Mouse (Mus musculus) stomach, embryonic 16.5 days (tissue): ENCODE measurements around the gene Olfr1396. TPM values are rescaled to one million over a fixed set of nuclear protein-coding genes. Genes with fewer than 3 reads are reported as not detected.
"Not testable (repeated sequence)": the region's sequence is repeated elsewhere in the genome, so short reads cannot be mapped to it uniquely, and the experiment has no call there.

Experiments
- ATAC-seq: fragments of 200-750 bp; cut with Nextera tagmentation; 2 replicates; pipeline ENCODE4 v1.8.0; 2017; ENCODE audit warnings: moderate number of reproducible peaks, moderate TSS enrichment; ENCODE audit not compliant: insufficient read depth, low FRiP score
- H3K27ac ChIP-seq: fragments of 300-500 bp; sonication (generic); 2 replicates; pipeline ENCODE4 v1.5.1; 2014; ENCODE audit warnings: low read length
- H3K27me3 ChIP-seq: fragments of 300-500 bp; sonication (generic); 2 replicates; pipeline ENCODE4 v1.6.1; 2014; ENCODE audit warnings: low read length, control low read depth, mixed read lengths; ENCODE audit not compliant: control insufficient read depth, insufficient read depth
- H3K36me3 ChIP-seq: fragments of 300-500 bp; sonication (generic); 2 replicates; pipeline ENCODE4 v1.6.1; 2014; ENCODE audit warnings: low read length; ENCODE audit not compliant: control insufficient read depth, insufficient read depth
- H3K4me1 ChIP-seq: fragments of 300-500 bp; sonication (generic); 2 replicates; pipeline ENCODE4 v1.6.1; 2014; ENCODE audit warnings: low read length, control low read depth, mixed read lengths; ENCODE audit not compliant: control insufficient read depth, insufficient read depth
- H3K4me2 ChIP-seq: fragments of 300-500 bp; sonication (generic); 2 replicates; pipeline ENCODE4 v1.6.1; 2014; ENCODE audit warnings: low read depth, low read length, mixed read lengths
- H3K4me3 ChIP-seq: fragments of 300-500 bp; sonication (generic); replicated peaks from 2 replicates; pipeline ENCODE4 v1.5.1; 2014; ENCODE audit warnings: mild to moderate bottlenecking, low read length
- H3K9ac ChIP-seq: fragments of 300-500 bp; sonication (generic); 2 replicates; pipeline ENCODE4 v1.6.1; 2014; ENCODE audit warnings: low read length
- H3K9me3 ChIP-seq: fragments of 300-500 bp; sonication (generic); replicated peaks from 2 replicates; pipeline ENCODE4 v1.6.1; 2016; ENCODE audit warnings: low read length, control low read depth; ENCODE audit not compliant: control insufficient read depth
- WGBS: fragments of 180-500 bp; shearing (Covaris S2); extraction: QIAGEN DNeasy Blood & Tissue Kit; methylation state at CpG from one replicate; pipeline ENCODE4 v1.1.7; 2014; 5-methylcytosine and 5-hydroxymethylcytosine counted together
- polyA plus RNA-seq: library from polyadenylated mRNA; unstranded; fragments of >200 nt; fragmentation: Nextera tagmentation; extraction: Ambion mirVana; gene quantifications from 2 replicates; pipeline ENCODE4 v1.2.1, GENCODE M21; 2015

Olfr1396 gene
- polyA plus RNA-seq, 1 experiment from 2014 or later, result not detected

DNA sequence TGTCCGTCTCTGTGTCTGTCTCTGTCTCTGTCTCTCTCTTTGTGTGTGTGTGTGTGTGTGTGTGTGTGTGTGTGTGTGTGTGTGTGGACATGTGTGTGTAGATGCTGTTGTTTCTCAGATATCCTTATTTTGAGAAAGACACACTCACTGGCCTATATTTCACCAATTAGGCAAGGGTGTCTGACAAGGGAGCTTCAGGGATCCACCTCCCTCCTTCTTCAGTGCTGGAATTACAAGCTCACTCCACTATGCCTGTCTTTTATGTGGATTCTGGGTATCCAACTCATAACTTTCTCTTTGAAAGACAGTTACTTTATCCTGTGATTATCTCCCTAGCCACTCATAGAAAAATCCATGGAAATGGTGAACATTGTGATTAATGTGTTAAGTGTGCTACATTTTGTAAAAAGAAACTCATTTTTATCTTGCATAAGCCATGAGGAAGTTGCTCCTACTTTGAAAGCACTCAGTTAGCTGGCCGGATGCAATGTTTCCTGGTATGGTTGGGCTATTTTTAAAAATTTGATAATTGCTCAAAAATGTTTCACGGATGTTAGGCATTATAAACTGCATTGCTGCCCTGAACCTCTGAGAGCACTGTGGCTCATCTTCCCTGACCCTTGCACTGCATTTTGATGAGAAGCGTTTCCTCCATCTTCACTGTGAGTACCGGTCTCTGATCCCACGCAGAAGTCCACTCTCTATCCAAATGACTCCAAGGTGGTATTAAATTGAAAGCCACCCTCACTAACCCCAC lies 38.5 kb downstream of the Olfr1396 start, which contains the start of gene Ifi47:
Ifi47 (plus strand) TSS at position 587 of the 757 bp plus-strand sequence.
- not testable (repeated sequence) for H3K4me3 ChIP-seq, H3K4me1 ChIP-seq, H3K9ac ChIP-seq, ATAC-seq, H3K27me3 ChIP-seq, H3K4me2 ChIP-seq, H3K9me3 ChIP-seq, H3K36me3 ChIP-seq
- 0 out of 2 replicates have a peak within 1 kb of the TSS, but pooled peaks have one; percentile 12 for H3K27ac ChIP-seq
- WGBS, result 63% methylated on average over 6 of the region's 6 CpGs

DNA sequence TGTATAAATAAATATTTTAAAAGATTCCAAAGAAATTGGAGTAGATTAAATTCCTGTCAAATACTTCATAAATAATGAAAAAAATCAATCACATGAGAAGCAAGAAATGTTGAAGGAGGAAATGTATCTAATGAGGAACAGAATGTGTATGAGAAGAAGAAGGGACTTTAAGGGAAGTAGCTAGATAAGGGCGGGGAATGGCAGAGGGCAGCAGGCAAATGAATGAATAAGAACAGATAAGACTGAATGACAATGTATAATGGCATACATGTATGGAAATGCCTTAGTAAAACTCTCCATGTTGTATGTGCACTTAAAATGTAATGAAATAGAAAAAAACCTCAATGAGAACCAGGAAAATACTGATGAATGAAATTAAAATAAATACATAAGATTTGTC lies 46.3 kb downstream of the Olfr1396 start:
- 68% methylated on average over 1 of the region's 1 CpGs for WGBS
- Histone ChIP-seq H3K9me3 (no peaks in the 10 kb centered on the region), H3K4me1 (no peaks in the 10 kb centered on the region), H3K4me3 (no peak overlapping the region), H3K9ac (no peak overlapping the region), H3K27me3 (no peaks in the 10 kb centered on the region), H3K36me3 (no peaks in the 10 kb centered on the region), H3K27ac (no peak overlapping the region), H3K4me2 (no peak overlapping the region)
- no peak for ATAC-seq

DNA sequence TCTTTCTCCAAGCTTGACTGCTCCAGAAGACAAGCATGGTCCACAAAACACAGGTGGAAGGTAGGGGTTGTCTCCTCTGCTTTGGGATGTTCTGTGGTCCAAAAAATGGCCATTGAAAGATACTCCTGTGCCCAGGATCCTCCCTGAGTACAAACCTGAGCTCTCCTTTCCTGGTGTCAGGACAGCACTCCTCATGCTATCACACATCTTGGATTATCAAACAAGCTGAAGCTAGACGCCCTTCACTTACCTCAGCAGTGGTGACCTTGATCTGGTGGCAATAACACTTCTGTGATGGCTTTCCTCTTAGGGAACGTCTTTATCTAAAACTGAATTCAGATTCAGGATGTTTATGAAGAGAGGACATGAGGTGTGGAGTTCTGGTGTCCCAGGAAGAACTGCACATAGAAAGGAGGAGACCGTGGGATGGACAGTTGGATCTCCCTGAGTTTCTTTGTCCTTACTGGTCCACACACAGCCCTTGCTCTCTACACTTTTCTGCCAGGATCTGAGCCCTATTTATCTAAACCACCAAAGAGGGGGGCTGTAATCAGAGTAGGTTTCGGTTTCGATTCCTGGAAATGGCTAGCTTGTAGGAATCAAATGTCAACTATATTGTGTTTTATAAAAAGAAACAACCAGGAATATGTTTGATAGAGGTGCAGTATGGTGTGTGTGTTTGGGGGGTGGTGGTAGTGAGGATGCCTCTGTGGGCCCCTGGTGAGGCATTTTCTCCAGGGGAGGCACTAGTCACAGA lies 50.8 kb downstream of the Olfr1396 start, which contains the start of gene Tgtp2:
Tgtp2 (minus strand) TSS at position 494 of the 757 bp plus-strand sequence.
- WGBS, result 72% methylated on average over 5 of the region's 5 CpGs
- not testable (repeated sequence) for H3K9ac ChIP-seq, H3K36me3 ChIP-seq, H3K4me3 ChIP-seq, H3K4me2 ChIP-seq, H3K9me3 ChIP-seq, H3K27ac ChIP-seq, H3K4me1 ChIP-seq, ATAC-seq, H3K27me3 ChIP-seq

DNA sequence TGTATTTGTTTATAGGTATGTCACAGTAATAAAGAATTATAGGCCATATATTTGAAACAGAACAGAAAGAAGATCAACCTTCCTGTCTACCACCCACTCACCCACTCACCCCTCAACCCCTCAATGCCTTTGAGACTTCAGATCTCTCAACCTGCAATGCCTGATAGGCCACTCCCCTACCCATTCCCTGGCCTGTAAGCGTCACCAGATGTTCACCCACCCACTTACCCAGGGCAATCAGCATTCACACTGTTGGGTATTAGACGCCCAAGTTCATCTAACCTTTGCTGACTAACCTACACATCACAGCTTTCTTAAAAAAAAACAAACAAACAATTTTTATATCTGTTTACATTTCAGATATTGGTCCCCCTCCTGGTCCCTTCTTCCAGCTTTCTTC lies 52.8 kb downstream of the Olfr1396 start:
- not testable (repeated sequence) for H3K27me3 ChIP-seq, H3K36me3 ChIP-seq, H3K27ac ChIP-seq, H3K4me2 ChIP-seq, H3K4me1 ChIP-seq, ATAC-seq, H3K9me3 ChIP-seq, H3K9ac ChIP-seq, H3K4me3 ChIP-seq
- WGBS, result 61% methylated on average over 1 of the region's 2 CpGs

DNA sequence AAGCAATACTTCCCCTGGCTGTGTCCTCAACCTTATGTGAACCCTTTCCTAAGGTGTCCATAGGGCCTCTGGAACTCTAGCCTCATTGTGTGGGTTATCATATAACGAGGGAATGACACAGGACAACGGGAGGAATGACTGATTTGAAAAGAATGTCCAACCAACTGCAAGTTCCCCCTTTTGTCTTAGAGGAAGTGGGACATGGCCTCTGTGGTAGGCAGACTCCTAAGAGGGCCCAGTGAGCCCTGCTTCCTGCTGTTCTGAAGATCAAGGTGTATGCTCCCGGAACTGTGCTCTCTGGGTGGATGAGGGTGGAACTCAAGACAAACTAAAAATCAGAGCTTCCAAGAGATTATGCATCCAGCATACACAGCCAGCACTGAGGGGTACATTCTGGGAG lies 54.6 kb downstream of the Olfr1396 start:
- H3K9me3 ChIP-seq, H3K4me3 ChIP-seq, ATAC-seq, H3K27me3 ChIP-seq, H3K9ac ChIP-seq, H3K27ac ChIP-seq, H3K36me3 ChIP-seq, H3K4me1 ChIP-seq, H3K4me2 ChIP-seq: not testable (repeated sequence)
- WGBS, result 59% methylated on average over 2 of the region's 3 CpGs

Other genes with a start within 250 kb of the Olfr1396 start
- gene Irgm1, start 243.2 kb downstream of the Olfr1396 start, polyA plus RNA-seq, result 13.1 and 13.3 TPM in 2 replicates
- 0.32 and 0.36 TPM in 2 replicates for gene Gm5431, start 212.7 kb downstream of the Olfr1396 start, polyA plus RNA-seq
- 3.2 and 10.3 TPM in 2 replicates for gene Psme2b, start 168.7 kb downstream of the Olfr1396 start, polyA plus RNA-seq
- gene Olfr56, start 136.0 kb downstream of the Olfr1396 start, polyA plus RNA-seq, result not detected in 2 replicates
- gene 9930111J21Rik1, start 135.5 kb downstream of the Olfr1396 start, polyA plus RNA-seq, result 1.1 and 1.4 TPM in 2 replicates
- gene Gm12185, start 122.6 kb downstream of the Olfr1396 start, polyA plus RNA-seq, result not detected in 2 replicates
- 2.3 TPM in 2 replicates for gene Tgtp1, start 120.7 kb downstream of the Olfr1396 start, polyA plus RNA-seq
- 1.1 and 1.3 TPM in 2 replicates for gene 9930111J21Rik2, start 63.6 kb downstream of the Olfr1396 start, polyA plus RNA-seq
- 0.41 TPM in 1 of 2 replicates, not detected in the other for gene Tgtp2, start 50.7 kb downstream of the Olfr1396 start, polyA plus RNA-seq
- 1.8 and 2.7 TPM in 2 replicates for gene Ifi47, start 38.3 kb downstream of the Olfr1396 start, polyA plus RNA-seq
- gene Olfr1395, start 27.4 kb upstream of the Olfr1396 start, polyA plus RNA-seq, result not detected in 2 replicates
- not detected in 2 replicates for gene Olfr1394, start 39.5 kb upstream of the Olfr1396 start, polyA plus RNA-seq
- 1.2 and 2.1 TPM in 2 replicates for gene Btnl9, start 72.3 kb upstream of the Olfr1396 start, polyA plus RNA-seq
- 30.3 and 32.9 TPM in 2 replicates for gene Zfp62, start 88.4 kb upstream of the Olfr1396 start, polyA plus RNA-seq
- gene Mgat1, start 129.3 kb upstream of the Olfr1396 start, polyA plus RNA-seq, result 65.9 and 70.1 TPM in 2 replicates
- gene Olfr1393, start 163.4 kb upstream of the Olfr1396 start, polyA plus RNA-seq, result 0.10 TPM in 1 of 2 replicates, not detected in the other
- 0.08 TPM in 1 of 2 replicates, not detected in the other for gene Olfr1392, start 170.4 kb upstream of the Olfr1396 start, polyA plus RNA-seq
- not detected in 2 replicates for gene Olfr10, start 189.9 kb upstream of the Olfr1396 start, polyA plus RNA-seq
- not detected in 2 replicates for gene Olfr1391, start 207.9 kb upstream of the Olfr1396 start, polyA plus RNA-seq
- not detected in 2 replicates for gene Olfr1390, start 220.3 kb upstream of the Olfr1396 start, polyA plus RNA-seq